Mouse (Mus musculus) liver, adult 2 months (tissue): ENCODE measurements around the gene Fbxl17. TPM values are rescaled to one million over a fixed set of nuclear protein-coding genes. Genes with fewer than 3 reads are reported as not detected.
A peak's percentile ranks its signal among the peaks of the same experiment; 100 is the strongest.

ENCODE experiments used
- DNase-seq: peaks from one replicate; pipeline ENCODE4 v3.0.0-alpha.2; 2011; ENCODE audit warnings: low read depth, low spot score; ENCODE audit errors: extremely low read depth
- H3K27ac ChIP-seq: fragments of 200-500 bp; replicated peaks from 2 replicates; pipeline ENCODE4 v1.5.1; 2012; ENCODE audit warnings: low read depth, mild to moderate bottlenecking, control low read depth, inconsistent platforms, low read length; ENCODE audit not compliant: insufficient read depth
- H3K27me3 ChIP-seq: fragments of 200-500 bp; 2 replicates; pipeline ENCODE4 v1.6.1; 2012; ENCODE audit warnings: mild to moderate bottlenecking, moderate library complexity, low read length, inconsistent platforms; ENCODE audit not compliant: control insufficient read depth, insufficient read depth
- H3K36me3 ChIP-seq: fragments of 200-500 bp; 2 replicates; pipeline ENCODE4 v1.6.1; 2012; ENCODE audit warnings: low read length, inconsistent platforms; ENCODE audit not compliant: control insufficient read depth, insufficient read depth
- H3K4me1 ChIP-seq: fragments of 200-500 bp; 2 replicates; pipeline ENCODE4 v1.6.1; 2011; ENCODE audit warnings: low read length; ENCODE audit not compliant: control insufficient read depth, insufficient read depth
- H3K4me3 ChIP-seq: fragments of 200-500 bp; 2 replicates; pipeline ENCODE4 v1.5.1; 2011; ENCODE audit warnings: low read depth, mild to moderate bottlenecking, control low read depth, low read length, moderate library complexity; ENCODE audit not compliant: insufficient read depth
- H3K79me2 ChIP-seq: fragments of 200-500 bp; 2 replicates; pipeline ENCODE4 v1.6.1; 2012; ENCODE audit warnings: inconsistent platforms, mild to moderate bottlenecking, low read length, moderate library complexity; ENCODE audit not compliant: control insufficient read depth, insufficient read depth
- H3K9ac ChIP-seq: fragments of 200-500 bp; 2 replicates; pipeline ENCODE4 v1.6.1; 2012; ENCODE audit warnings: low read depth, mild to moderate bottlenecking, control low read depth, inconsistent platforms, low read length
- CTCF ChIP-seq: fragments of 200-500 bp; IDR thresholded peaks from 2 replicates; pipeline ENCODE4 v1.5.1; 2011; ENCODE audit warnings: low read depth, low read length, control low read depth
- POLR2A ChIP-seq: fragments of 200-500 bp; IDR thresholded peaks from 2 replicates; pipeline ENCODE4 v1.6.1; 2011; ENCODE audit warnings: low read length, control low read depth; ENCODE audit not compliant: insufficient read depth; ENCODE audit errors: extremely low read depth
- WGBS: fragments of 180-500 bp; shearing (Covaris S2); methylation state at CpG from one replicate; pipeline ENCODE4 v1.1.7; 2018; 5-methylcytosine and 5-hydroxymethylcytosine counted together
- polyA plus RNA-seq: library from polyadenylated mRNA; depleted of rRNA; stranded (reverse); fragments of >200 nt; gene quantifications from 2 replicates; pipeline ENCODE4 v1.2.3, GENCODE M21; 2012
- total RNA-seq: library from RNA; depleted of rRNA; stranded (reverse); fragments of >200 nt; gene quantifications from 2 replicates; pipeline ENCODE4 v1.2.3, GENCODE M21; 2014

Gene Fbxl17
- total and polyA plus RNA-seq, 2 experiments, result 5.4 to 12.2 TPM

GRCm38 (mm10) chr17:63259091-63259490 is 240.7 kb downstream of the Fbxl17 start:
- no peak for TF ChIP-seq CTCF
- TF ChIP-seq POLR2A, result no peak
- H3K27ac ChIP-seq, result no peak overlapping the region
- no peak for DNase-seq

GRCm38 (mm10) chr17:63246144-63246619 is 253.6 kb downstream of the Fbxl17 start:
- no peak overlapping the region for H3K4me3 ChIP-seq
- 67% methylated on average over 7 of the region's 7 CpGs for WGBS
- H3K36me3 ChIP-seq, result no peaks in the 10 kb centered on the region
- TF ChIP-seq POLR2A (no peak), CTCF (no peak)
- H3K27ac ChIP-seq, result no peak overlapping the region
- no peaks in the 10 kb centered on the region for H3K27me3 ChIP-seq
- no peaks in the 10 kb centered on the region for H3K4me1 ChIP-seq
- H3K9ac ChIP-seq, result no peak overlapping the region
- peaks cover 7% of the 10 kb centered on the region for H3K79me2 ChIP-seq
- DNase-seq, result no peak

More at GRCm38 (mm10) chr17:63259091-63259490, 240.7 kb downstream of the Fbxl17 start:
- 95% methylated on average over 3 of the region's 3 CpGs for WGBS
- H3K4me3 ChIP-seq, result no peak overlapping the region
- no peaks in the 10 kb centered on the region for H3K36me3 ChIP-seq
- no peaks in the 10 kb centered on the region for H3K79me2 ChIP-seq
- no peaks in the 10 kb centered on the region for H3K4me1 ChIP-seq
- no peaks in the 10 kb centered on the region for H3K27me3 ChIP-seq
- H3K9ac ChIP-seq, result no peak overlapping the region

- WGBS, result 96% methylated on average over 9 of the region's 9 CpGs
- no peak for DNase-seq
- Histone ChIP-seq H3K79me2 (peaks cover 7% of the 10 kb centered on the region), H3K4me1 (no peaks in the 10 kb centered on the region; the same call in 1 of the 2 replicates), H3K9ac (no peak overlapping the region), H3K27me3 (no peaks in the 10 kb centered on the region), H3K27ac (no peak overlapping the region), H3K4me3 (no peak overlapping the region), H3K36me3 (no peaks in the 10 kb centered on the region)
- TF ChIP-seq POLR2A (no peak), CTCF (no peak)
Measured at GRCm38 (mm10) chr17:63245472-63245871, 254.3 kb downstream of the Fbxl17 start.

- TF ChIP-seq POLR2A (no peak), CTCF (no peak)
- no peak overlapping the region for H3K4me3 ChIP-seq
- H3K27ac ChIP-seq, result no peak overlapping the region
- H3K79me2 ChIP-seq, result peaks cover 7% of the 10 kb centered on the region
- no peaks in the 10 kb centered on the region for H3K27me3 ChIP-seq
- no peaks in the 10 kb centered on the region for H3K36me3 ChIP-seq
- DNase-seq, result no peak
- H3K4me1 ChIP-seq, result peaks cover 2% of the 10 kb centered on the region; the same call in 1 of the 2 replicates
- 100% methylated on average over 3 of the region's 3 CpGs for WGBS
- H3K9ac ChIP-seq, result no peak overlapping the region
Measured at GRCm38 (mm10) chr17:63242761-63243160, 257.1 kb downstream of the Fbxl17 start.

- H3K4me3 ChIP-seq, result no peak overlapping the region
- no peaks in the 10 kb centered on the region for H3K36me3 ChIP-seq
- no peak for DNase-seq
- 91% methylated on average over 5 of the region's 5 CpGs for WGBS
- no peaks in the 10 kb centered on the region for H3K27me3 ChIP-seq
- H3K4me1 ChIP-seq, result peaks cover 2% of the 10 kb centered on the region; the same call in 1 of the 2 replicates
- peaks cover 8% of the 10 kb centered on the region for H3K79me2 ChIP-seq
- no peak overlapping the region for H3K27ac ChIP-seq
- TF ChIP-seq POLR2A (no peak), CTCF (no peak)
- no peak overlapping the region for H3K9ac ChIP-seq
Measured at GRCm38 (mm10) chr17:63240731-63241106, 259.1 kb downstream of the Fbxl17 start.

- H3K27me3 ChIP-seq, result no peaks in the 10 kb centered on the region
- H3K36me3 ChIP-seq, result no peaks in the 10 kb centered on the region
- TF ChIP-seq POLR2A (no peak), CTCF (no peak)
- peak; percentile 16 for DNase-seq
- no peak overlapping the region for H3K27ac ChIP-seq
- no peak overlapping the region for H3K9ac ChIP-seq
- H3K79me2 ChIP-seq, result peaks cover 10% of the 10 kb centered on the region
- H3K4me3 ChIP-seq, result no peak overlapping the region
- H3K4me1 ChIP-seq, result peaks cover 2% of the 10 kb centered on the region; the same call in 1 of the 2 replicates
- WGBS, result 81% methylated on average over 9 of the region's 9 CpGs
Measured at GRCm38 (mm10) chr17:63240021-63240730, 259.6 kb downstream of the Fbxl17 start.
